Mouse (Mus musculus) T-cell, adult 2 months (primary cell): ENCODE data around the gene Slc10a4.
"Not testable (repeated sequence)": the region's sequence is repeated elsewhere in the genome, so short reads cannot be mapped to it uniquely, and the experiment has no call there.

Experiments used
- DNase-seq: peaks from one replicate; pipeline ENCODE4 v3.0.0; 2022; ENCODE audit warnings: low spot score

Gene Slc10a4

GRCm38 (mm10) chr5:73006784-73007581 lies at the start of gene Slc10a4:
TSS of gene Slc10a4 (plus strand) at chr5:73006883.
- no peak for DNase-seq

- no peak for DNase-seq
Measured at GRCm38 (mm10) chr5:72957281-72957680, 49.4 kb upstream of the Slc10a4 start.

- DNase-seq = no peak
Measured at GRCm38 (mm10) chr5:72960096-72960495, 46.6 kb upstream of the Slc10a4 start.

GRCm38 (mm10) chr5:72965706-72966105 lies 41.0 kb upstream of the Slc10a4 start:
- DNase-seq = no peak

- no peak for DNase-seq
Measured at GRCm38 (mm10) chr5:72972435-72972834, 34.2 kb upstream of the Slc10a4 start.

GRCm38 (mm10) chr5:72972934-72973333 lies 33.7 kb upstream of the Slc10a4 start:
- DNase-seq = no peak

GRCm38 (mm10) chr5:72974602-72975001 lies 32.1 kb upstream of the Slc10a4 start, which contains the start of gene Gm10135:
TSS of gene Gm10135 (minus strand) at chr5:72974702.
- no peak for DNase-seq

GRCm38 (mm10) chr5:72975996-72976395 lies 30.7 kb upstream of the Slc10a4 start:
- no peak for DNase-seq

- DNase-seq = no peak
Measured at GRCm38 (mm10) chr5:72976539-72976938, 30.1 kb upstream of the Slc10a4 start.

- peak; percentile 12 for DNase-seq
Measured at GRCm38 (mm10) chr5:72984091-72984490, 22.6 kb upstream of the Slc10a4 start.

- no peak for DNase-seq
Measured at GRCm38 (mm10) chr5:72987786-72988185, 18.9 kb upstream of the Slc10a4 start.

GRCm38 (mm10) chr5:72989756-72990155 lies 16.9 kb upstream of the Slc10a4 start:
- DNase-seq = no peak

- DNase-seq = no peak
Measured at GRCm38 (mm10) chr5:72992474-72992873, 14.2 kb upstream of the Slc10a4 start.

- no peak for DNase-seq
Measured at GRCm38 (mm10) chr5:72994424-72994823, 12.3 kb upstream of the Slc10a4 start.

GRCm38 (mm10) chr5:72994928-72995327 lies 11.8 kb upstream of the Slc10a4 start:
- no peak for DNase-seq

GRCm38 (mm10) chr5:72995379-72995778 lies 11.3 kb upstream of the Slc10a4 start:
- no peak for DNase-seq

GRCm38 (mm10) chr5:72998546-72998945 lies 8.1 kb upstream of the Slc10a4 start:
- DNase-seq = not testable (repeated sequence)

- no peak for DNase-seq
Measured at GRCm38 (mm10) chr5:73004046-73004445, 2.6 kb upstream of the Slc10a4 start.

- DNase-seq = no peak
Measured at GRCm38 (mm10) chr5:73007582-73007959, 888 bp downstream of the Slc10a4 start.

- peak; percentile 27 for DNase-seq
Measured at GRCm38 (mm10) chr5:73008230-73008629, 1.5 kb downstream of the Slc10a4 start.

GRCm38 (mm10) chr5:73011806-73012205 lies 5.1 kb downstream of the Slc10a4 start:
- not testable (repeated sequence) for DNase-seq

GRCm38 (mm10) chr5:73012884-73013610 lies 6.4 kb downstream of the Slc10a4 start:
- DNase-seq = not testable (repeated sequence)

- not testable (repeated sequence) for DNase-seq
Measured at GRCm38 (mm10) chr5:73013611-73014287, 7.1 kb downstream of the Slc10a4 start.
